Mouse (Mus musculus): ENCODE measurements around the gene Zfp937. TPM values are rescaled to one million over a fixed set of nuclear protein-coding genes. Genes with fewer than 3 reads are reported as not detected.
"Not testable (repeated sequence)": the region's sequence is repeated elsewhere in the genome, so short reads cannot be mapped to it uniquely, and the experiment has no call there.

Zfp937 gene
- 10.3 and 10.4 TPM in 2 replicates for polyA plus RNA-seq (2014; fragmentation: Nextera tagmentation; extraction: Ambion mirVana)

GRCm38 (mm10) chr2:150217600-150218362 lies at the start of gene Zfp937:
Gene Zfp937 (plus strand): TSS chr2:150218073.
- Histone ChIP-seq H3K9ac (ENCODE audit: low read length) (peak within 1 kb of the TSS; percentile 53), H3K4me2 (ENCODE audit: low read depth, low read length, severe bottlenecking) (peak within 1 kb of the TSS; percentile 40; the same call in 1 of the 2 replicates), H3K4me3 (ENCODE audit: low read depth, low read length) (peak within 1 kb of the TSS; percentile 32)
- not testable (repeated sequence) for H3K27ac ChIP-seq (ENCODE audit: low read depth, low read length); H3K27me3 ChIP-seq (ENCODE audit: control insufficient read depth, insufficient read depth, low read length); H3K36me3 ChIP-seq (ENCODE audit: control insufficient read depth, insufficient read depth, low read length); H3K4me1 ChIP-seq (replicated peaks; ENCODE audit: control insufficient read depth, insufficient read depth, low read length); H3K9me3 ChIP-seq (ENCODE audit: control insufficient read depth, low read length)
- ATAC-seq (replicated peaks; ENCODE audit: low FRiP score) = peak; percentile 100
- WGBS = 3% methylated on average over 14 of the region's 15 CpGs
- peak; percentile 55 for DNase-seq (ENCODE audit: low spot score)

DNA sequence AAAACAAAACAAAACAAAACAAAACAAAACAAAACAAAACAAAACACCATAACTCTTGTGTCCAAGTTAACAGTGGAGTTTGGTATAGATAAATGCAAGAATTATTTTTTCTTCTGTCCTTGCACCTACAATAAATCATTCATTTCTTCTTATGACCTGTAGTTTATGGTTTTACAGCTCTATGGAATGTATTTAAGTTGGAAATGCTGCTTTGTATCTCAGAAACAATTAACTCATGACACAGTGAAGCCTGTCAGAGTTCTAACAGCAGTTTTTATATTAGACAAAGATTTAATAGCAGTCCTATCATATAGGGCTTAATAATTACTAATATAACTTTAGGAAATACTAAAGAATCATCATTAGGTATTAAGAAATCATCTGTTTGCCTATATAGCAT lies 44.0 kb upstream of the Zfp937 start:
- H3K27ac ChIP-seq (ENCODE audit: low read depth, low read length) = no peak overlapping the region
- no peak overlapping the region for H3K4me3 ChIP-seq (ENCODE audit: low read depth, low read length)
- no peaks in the 10 kb centered on the region for H3K4me1 ChIP-seq (replicated peaks; ENCODE audit: control insufficient read depth, insufficient read depth, low read length)
- DNase-seq (ENCODE audit: low spot score) = no peak
- no peak overlapping the region for H3K9ac ChIP-seq (ENCODE audit: low read length)
- no peaks in the 10 kb centered on the region for H3K9me3 ChIP-seq (ENCODE audit: control insufficient read depth, low read length)
- H3K36me3 ChIP-seq (ENCODE audit: control insufficient read depth, insufficient read depth, low read length) = no peaks in the 10 kb centered on the region
- no peaks in the 10 kb centered on the region for H3K27me3 ChIP-seq (ENCODE audit: control insufficient read depth, insufficient read depth, low read length)
- ATAC-seq (replicated peaks; ENCODE audit: low FRiP score) = no peak
- H3K4me2 ChIP-seq (ENCODE audit: low read depth, low read length, severe bottlenecking) = no peak overlapping the region

DNA sequence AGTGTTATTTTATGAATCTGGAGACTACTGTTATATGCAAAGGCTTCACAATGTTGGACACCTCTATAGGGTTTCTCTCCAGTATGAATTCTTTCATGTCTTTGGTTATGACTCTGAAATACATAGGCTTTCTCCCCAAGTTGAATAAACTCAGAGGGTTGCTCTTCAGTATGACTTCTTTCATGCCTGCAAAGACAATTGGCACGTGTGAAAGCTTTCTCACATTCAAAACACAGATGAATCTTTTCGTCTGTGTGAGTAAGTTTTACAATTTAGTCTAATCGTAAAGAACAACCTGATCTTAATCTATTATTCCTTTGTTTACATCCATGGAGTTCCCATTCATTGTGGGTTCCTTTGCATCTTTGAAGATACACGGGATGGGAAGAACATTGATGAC lies 38.3 kb upstream of the Zfp937 start, which contains the start of gene Gm10770:
Gm10770 (minus strand) TSS at position 101 of the 400 bp plus-strand sequence.
- not testable (repeated sequence) for H3K36me3 ChIP-seq (ENCODE audit: control insufficient read depth, insufficient read depth, low read length); H3K4me3 ChIP-seq (ENCODE audit: low read depth, low read length); ATAC-seq (replicated peaks; ENCODE audit: low FRiP score); DNase-seq (ENCODE audit: low spot score); H3K27me3 ChIP-seq (ENCODE audit: control insufficient read depth, insufficient read depth, low read length); H3K27ac ChIP-seq (ENCODE audit: low read depth, low read length); H3K9me3 ChIP-seq (ENCODE audit: control insufficient read depth, low read length); H3K4me1 ChIP-seq (replicated peaks; ENCODE audit: control insufficient read depth, insufficient read depth, low read length); H3K9ac ChIP-seq (ENCODE audit: low read length); H3K4me2 ChIP-seq (ENCODE audit: low read depth, low read length, severe bottlenecking)
- WGBS = 86% methylated on average over 4 of the region's 4 CpGs

- not testable (repeated sequence) for ATAC-seq (replicated peaks; ENCODE audit: low FRiP score); H3K9me3 ChIP-seq (ENCODE audit: control insufficient read depth, low read length); DNase-seq (ENCODE audit: low spot score); H3K27me3 ChIP-seq (ENCODE audit: control insufficient read depth, insufficient read depth, low read length); H3K27ac ChIP-seq (ENCODE audit: low read depth, low read length); H3K4me1 ChIP-seq (replicated peaks; ENCODE audit: control insufficient read depth, insufficient read depth, low read length); H3K9ac ChIP-seq (ENCODE audit: low read length); H3K4me2 ChIP-seq (ENCODE audit: low read depth, low read length, severe bottlenecking); H3K36me3 ChIP-seq (ENCODE audit: control insufficient read depth, insufficient read depth, low read length); H3K4me3 ChIP-seq (ENCODE audit: low read depth, low read length)
Measured at GRCm38 (mm10) chr2:150181046-150181445, 36.8 kb upstream of the Zfp937 start.

DNA sequence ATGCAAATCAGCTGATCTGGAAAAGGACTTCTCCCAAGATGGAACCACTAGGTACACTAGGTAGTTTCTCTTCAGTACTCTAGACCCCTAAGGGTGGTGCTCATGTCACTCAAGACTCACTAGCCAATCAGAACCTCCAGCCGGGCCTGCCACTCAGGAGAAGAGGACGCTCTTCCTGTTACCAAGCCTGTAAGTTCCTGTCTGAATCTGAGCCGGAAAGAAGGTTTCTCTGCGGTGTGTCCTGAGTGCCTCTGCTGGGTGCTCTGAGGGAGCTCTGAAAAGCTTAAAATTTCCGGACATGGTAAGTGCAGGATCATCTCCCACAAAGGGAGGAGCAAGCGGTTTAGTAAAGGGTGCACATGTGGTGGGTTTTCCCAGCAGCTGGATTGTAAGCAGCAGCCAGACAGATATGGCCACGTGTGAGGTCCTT lies 36.3 kb upstream of the Zfp937 start, which contains the start of gene Gm14139:
Gm14139 (plus strand) TSS at position 186 of the 430 bp plus-strand sequence.
- not testable (repeated sequence) for H3K36me3 ChIP-seq (ENCODE audit: control insufficient read depth, insufficient read depth, low read length); ATAC-seq (replicated peaks; ENCODE audit: low FRiP score); H3K9me3 ChIP-seq (ENCODE audit: control insufficient read depth, low read length); H3K4me3 ChIP-seq (ENCODE audit: low read depth, low read length); H3K27me3 ChIP-seq (ENCODE audit: control insufficient read depth, insufficient read depth, low read length); H3K9ac ChIP-seq (ENCODE audit: low read length); H3K4me2 ChIP-seq (ENCODE audit: low read depth, low read length, severe bottlenecking); DNase-seq (ENCODE audit: low spot score); H3K27ac ChIP-seq (ENCODE audit: low read depth, low read length); H3K4me1 ChIP-seq (replicated peaks; ENCODE audit: control insufficient read depth, insufficient read depth, low read length)
- WGBS = 82% methylated on average over 7 of the region's 7 CpGs

- 3% methylated on average over 3 of the region's 4 CpGs for WGBS
- H3K4me1 ChIP-seq (replicated peaks; ENCODE audit: control insufficient read depth, insufficient read depth, low read length); H3K36me3 ChIP-seq (ENCODE audit: control insufficient read depth, insufficient read depth, low read length); DNase-seq (ENCODE audit: low spot score); H3K27me3 ChIP-seq (ENCODE audit: control insufficient read depth, insufficient read depth, low read length); H3K9me3 ChIP-seq (ENCODE audit: control insufficient read depth, low read length); H3K27ac ChIP-seq (ENCODE audit: low read depth, low read length); ATAC-seq (replicated peaks; ENCODE audit: low FRiP score): not testable (repeated sequence)
- H3K4me2 ChIP-seq (ENCODE audit: low read depth, low read length, severe bottlenecking) = peak overlapping the region; percentile 40; the same call in 1 of the 2 replicates
- peak overlapping the region; percentile 32 for H3K4me3 ChIP-seq (ENCODE audit: low read depth, low read length)
- H3K9ac ChIP-seq (ENCODE audit: low read length) = peak overlapping the region; percentile 53
Measured at GRCm38 (mm10) chr2:150218363-150218725, 471 bp downstream of the Zfp937 start.

- not testable (repeated sequence) for H3K9ac ChIP-seq (ENCODE audit: low read length); H3K27ac ChIP-seq (ENCODE audit: low read depth, low read length); H3K4me3 ChIP-seq (ENCODE audit: low read depth, low read length); H3K4me2 ChIP-seq (ENCODE audit: low read depth, low read length, severe bottlenecking); H3K27me3 ChIP-seq (ENCODE audit: control insufficient read depth, insufficient read depth, low read length); DNase-seq (ENCODE audit: low spot score); H3K36me3 ChIP-seq (ENCODE audit: control insufficient read depth, insufficient read depth, low read length); ATAC-seq (replicated peaks; ENCODE audit: low FRiP score); H3K4me1 ChIP-seq (replicated peaks; ENCODE audit: control insufficient read depth, insufficient read depth, low read length); H3K9me3 ChIP-seq (ENCODE audit: control insufficient read depth, low read length)
Measured at GRCm38 (mm10) chr2:150223263-150223662, 5.4 kb downstream of the Zfp937 start.

GRCm38 (mm10) chr2:150243211-150243610 lies 25.3 kb downstream of the Zfp937 start:
- 93% methylated on average over 2 of the region's 2 CpGs for WGBS
- Histone ChIP-seq H3K9ac (ENCODE audit: low read length) (no peak overlapping the region), H3K4me1 (replicated peaks; ENCODE audit: control insufficient read depth, insufficient read depth, low read length) (no peaks in the 10 kb centered on the region), H3K9me3 (ENCODE audit: control insufficient read depth, low read length) (peaks cover 4% of the 10 kb centered on the region; the same call in 1 of the 2 replicates), H3K4me2 (ENCODE audit: low read depth, low read length, severe bottlenecking) (no peak overlapping the region), H3K27me3 (ENCODE audit: control insufficient read depth, insufficient read depth, low read length) (no peaks in the 10 kb centered on the region), H3K4me3 (ENCODE audit: low read depth, low read length) (no peak overlapping the region), H3K27ac (ENCODE audit: low read depth, low read length) (no peak overlapping the region), H3K36me3 (ENCODE audit: control insufficient read depth, insufficient read depth, low read length) (no peaks in the 10 kb centered on the region; the same call in 1 of the 2 replicates)
- DNase-seq (ENCODE audit: low spot score) = no peak
- no peak for ATAC-seq (replicated peaks; ENCODE audit: low FRiP score)

GRCm38 (mm10) chr2:150255491-150255890 lies 37.6 kb downstream of the Zfp937 start, which contains the start of gene Gm21994:
Gene Gm21994 (minus strand): TSS chr2:150255591.
- not testable (repeated sequence) for H3K27ac ChIP-seq (ENCODE audit: low read depth, low read length); H3K9me3 ChIP-seq (ENCODE audit: control insufficient read depth, low read length); H3K27me3 ChIP-seq (ENCODE audit: control insufficient read depth, insufficient read depth, low read length); H3K4me3 ChIP-seq (ENCODE audit: low read depth, low read length); ATAC-seq (replicated peaks; ENCODE audit: low FRiP score); H3K4me2 ChIP-seq (ENCODE audit: low read depth, low read length, severe bottlenecking); H3K36me3 ChIP-seq (ENCODE audit: control insufficient read depth, insufficient read depth, low read length); DNase-seq (ENCODE audit: low spot score); H3K9ac ChIP-seq (ENCODE audit: low read length); H3K4me1 ChIP-seq (replicated peaks; ENCODE audit: control insufficient read depth, insufficient read depth, low read length)
- WGBS = 69% methylated on average over 2 of the region's 2 CpGs
